Mouse (Mus musculus) G1E (cell line): ENCODE data around the gene Sytl5.

ENCODE experiments used
- CTCF ChIP-seq: IDR thresholded peaks from 2 replicates; pipeline ENCODE4 v1.5.1; 2012; ENCODE audit warnings: low read depth, low read length, inconsistent platforms, mixed read lengths
- GATA1 ChIP-seq: IDR thresholded peaks from 2 replicates; pipeline ENCODE4 v1.6.1; 2012; ENCODE audit warnings: borderline replicate concordance, low read length, inconsistent platforms, mixed read lengths
- POLR2AphosphoS5 ChIP-seq: IDR thresholded peaks from 2 replicates; pipeline ENCODE4 v1.6.1; 2012; ENCODE audit warnings: low read depth, low read length, inconsistent platforms; ENCODE audit not compliant: insufficient replicate concordance

GRCm38 (mm10) chrX:10000718-10001117, 115.3 kb downstream of the Sytl5 start:
- no peak for TF ChIP-seq CTCF
- TF ChIP-seq GATA1, result no peak
- no peak for TF ChIP-seq POLR2AphosphoS5
